Mouse (Mus musculus) heart, adult 11 months (tissue): Measurements from ENCODE around the gene Kras.

ENCODE experiments used
- DNase-seq: peaks from one replicate; pipeline ENCODE4 v3.0.0; 2022

The Kras gene

DNA sequence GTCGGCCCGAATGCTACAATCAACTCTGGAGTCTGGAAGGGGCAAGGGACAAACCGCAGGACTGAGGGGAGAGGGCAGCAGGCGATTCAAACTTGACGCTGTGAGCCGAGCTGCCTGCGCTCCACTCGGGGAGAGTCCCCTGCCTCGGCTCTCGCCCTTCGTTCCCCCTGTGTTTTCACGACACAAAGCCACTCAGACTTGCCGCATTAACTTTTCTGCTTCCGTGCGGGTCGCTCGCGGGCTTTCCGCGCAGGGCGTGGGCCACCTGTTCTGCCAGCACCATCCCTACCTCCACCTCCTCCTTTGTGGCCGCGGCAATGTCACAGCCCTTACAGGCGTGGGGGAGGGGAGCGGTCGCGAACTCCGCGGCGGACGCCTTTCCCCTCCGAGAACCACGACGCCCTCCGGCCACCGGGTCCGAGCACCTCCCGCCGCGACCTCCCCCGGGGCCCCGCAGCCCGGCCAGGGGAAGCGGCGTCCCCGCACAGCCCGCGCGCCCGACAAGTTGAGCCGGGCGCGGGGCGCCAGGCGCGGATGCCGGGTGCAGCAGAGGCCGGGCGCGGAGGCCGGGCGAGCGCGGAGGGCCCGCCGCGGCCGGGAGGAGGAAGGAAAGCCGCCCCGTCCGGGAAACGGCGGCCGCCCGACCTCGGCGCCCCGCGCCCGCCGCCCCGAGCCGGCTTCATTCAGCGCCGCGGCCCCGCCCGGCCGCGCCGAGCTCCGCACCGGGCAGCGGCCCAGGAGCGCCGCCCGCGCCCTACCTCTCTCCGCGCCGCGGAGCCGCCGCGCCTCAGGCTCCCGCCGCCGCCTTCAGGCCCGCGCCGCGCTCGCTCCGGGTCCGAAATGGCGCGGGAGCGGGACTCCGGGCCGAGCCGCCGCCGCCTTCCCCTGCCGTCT, 501 bp downstream of the Kras start:
- DNase-seq: peak; percentile 97

DNA sequence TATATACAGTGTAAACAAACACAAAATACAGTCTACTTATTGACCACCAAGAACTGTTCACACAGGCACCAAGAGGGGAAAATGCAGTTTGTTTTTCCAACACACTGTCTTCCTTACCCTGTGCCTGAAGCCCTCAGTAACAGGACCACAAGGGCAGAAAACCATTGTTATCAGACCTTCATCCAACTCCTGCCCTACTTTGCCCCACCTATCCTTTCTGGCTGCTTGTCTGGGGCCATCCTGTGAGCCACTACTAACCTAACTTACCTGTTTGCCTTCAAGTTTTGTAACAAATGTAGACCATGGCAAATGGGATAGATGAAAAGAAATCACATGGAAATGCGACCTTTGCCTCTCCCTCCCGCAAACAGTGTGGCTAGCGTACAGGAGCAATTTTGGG, 2.2 kb downstream of the Kras start:
- peak; percentile 82 for DNase-seq

DNA sequence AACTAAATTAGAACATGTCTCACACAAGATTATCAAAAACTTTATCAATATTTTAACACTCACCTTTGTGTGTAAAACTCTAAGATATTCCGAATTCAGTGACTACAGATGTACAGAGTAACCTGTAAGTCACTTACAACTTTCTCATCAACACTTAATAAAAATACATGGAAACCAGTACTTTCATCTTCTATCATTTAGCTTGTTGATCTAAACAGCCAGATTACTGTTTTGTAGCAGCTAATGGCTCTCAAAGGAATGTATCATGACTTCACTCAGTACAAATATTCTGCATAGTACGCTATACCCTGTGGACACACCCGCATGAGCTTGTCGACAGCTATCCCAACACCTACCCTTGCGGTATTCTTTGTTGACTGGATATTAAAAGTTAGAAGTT, 3.2 kb downstream of the Kras start:
- no peak for DNase-seq

DNA sequence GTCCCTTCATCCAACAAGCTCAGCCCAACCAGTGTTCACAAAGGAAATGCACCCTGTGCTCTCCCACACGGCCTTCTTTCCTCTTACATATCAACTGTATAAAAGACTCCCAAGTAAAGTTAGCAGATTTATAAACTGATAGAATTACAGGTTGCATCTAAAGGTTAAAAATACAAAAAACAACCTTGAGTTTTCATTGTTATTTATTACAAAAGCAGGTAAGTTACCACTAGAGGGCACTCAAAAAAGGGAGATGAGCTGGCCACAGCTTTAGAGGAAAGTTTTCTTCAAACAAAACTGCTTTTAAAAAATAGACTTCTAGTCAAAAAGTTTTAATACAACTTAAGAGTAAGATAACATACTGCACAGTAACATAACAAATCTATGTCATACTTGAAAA, 7.5 kb downstream of the Kras start:
- DNase-seq: no peak

DNA sequence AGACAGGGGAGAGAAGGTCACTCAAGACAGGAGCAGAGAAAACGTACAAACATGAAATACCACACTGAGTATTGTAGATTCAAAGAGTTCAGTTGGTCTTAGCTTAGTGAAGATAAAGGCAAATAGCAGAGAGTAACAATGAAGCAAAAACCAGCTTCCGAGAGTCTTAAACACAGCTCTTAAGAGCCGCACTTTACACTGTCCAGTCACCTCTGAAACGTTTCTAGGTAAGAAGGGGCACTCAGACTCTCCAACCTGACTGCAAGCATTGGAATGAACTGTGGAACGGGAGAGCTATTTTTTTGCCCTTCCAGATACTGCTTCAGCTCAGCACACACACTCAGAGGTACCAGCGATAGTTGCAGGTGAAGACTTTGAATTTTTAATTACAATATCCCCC, 9.8 kb downstream of the Kras start:
- DNase-seq: no peak

DNA sequence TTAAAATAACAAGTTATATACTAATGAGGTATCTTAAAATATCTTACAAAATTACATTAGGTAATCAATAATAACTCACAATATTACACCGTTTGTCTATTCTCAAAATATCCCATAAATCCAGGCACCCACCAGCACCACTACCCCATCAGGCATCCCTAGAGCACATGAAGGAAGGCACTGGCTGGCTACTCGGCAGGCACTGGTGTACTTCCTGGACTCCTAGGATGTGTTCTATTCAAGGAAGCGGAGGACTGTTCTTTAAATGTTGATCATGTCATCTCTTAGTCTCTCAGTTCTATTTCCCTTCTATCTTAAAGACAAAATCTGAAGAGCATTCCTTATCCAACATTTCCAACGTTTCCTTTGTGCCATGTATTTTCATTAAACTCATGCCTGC, 12.9 kb downstream of the Kras start:
- peak; percentile 66 for DNase-seq

DNA sequence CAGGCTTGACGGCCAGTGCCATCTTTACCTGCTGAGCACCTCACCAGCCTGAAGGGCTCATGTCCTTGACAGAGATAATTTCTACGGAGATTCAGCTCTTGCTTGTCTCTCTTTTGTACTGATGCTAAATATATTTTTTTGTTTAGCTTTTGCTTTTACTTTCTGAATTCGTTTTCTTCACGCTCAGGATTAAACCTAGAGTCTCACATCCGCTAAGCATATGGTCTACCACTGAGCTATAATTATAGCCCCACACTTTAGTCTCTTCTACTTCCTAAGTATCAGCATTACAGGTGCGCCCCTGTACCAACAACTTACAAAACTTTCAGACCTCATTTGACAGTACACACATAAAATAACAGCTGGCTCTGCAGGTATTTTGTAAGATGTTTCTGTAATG, 14.7 kb downstream of the Kras start:
- peak; percentile 61 for DNase-seq

DNA sequence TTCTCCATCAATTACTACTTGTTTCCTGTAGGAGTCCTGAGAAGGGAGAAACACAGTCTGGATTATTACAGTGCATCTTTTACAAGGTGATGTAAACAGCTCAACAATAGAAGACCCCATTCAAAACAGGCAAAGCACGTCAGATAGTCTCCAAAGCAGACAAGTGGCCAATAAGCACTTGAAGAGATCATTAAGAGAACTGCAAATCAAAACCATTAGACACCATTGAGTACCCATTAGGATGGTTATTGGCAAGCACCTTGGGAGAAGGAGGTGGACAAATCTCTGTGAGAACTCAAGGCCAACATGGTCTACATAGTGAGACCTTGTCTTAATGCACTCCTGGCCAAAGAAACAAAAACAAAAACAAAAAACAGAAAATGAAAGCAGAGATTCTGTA, 15.6 kb downstream of the Kras start:
- DNase-seq: no peak

DNA sequence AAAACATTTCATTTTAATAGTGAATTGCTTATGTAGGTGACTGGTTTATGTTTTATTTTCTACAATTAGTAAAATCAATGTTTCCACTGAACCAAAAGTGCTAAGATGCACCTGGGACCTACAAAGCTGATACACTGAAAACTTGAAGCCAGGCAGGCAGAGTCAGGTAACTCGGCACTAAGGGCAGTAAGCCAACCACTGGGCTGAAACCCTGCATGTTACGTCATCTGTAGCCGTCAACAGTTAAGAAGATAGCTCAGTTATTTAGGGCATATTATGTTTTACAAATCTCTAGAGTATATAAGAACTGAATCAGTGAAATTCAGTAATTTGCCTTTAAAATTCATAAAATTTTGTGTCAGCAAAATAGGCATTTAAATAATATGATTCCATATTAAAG, 23.7 kb downstream of the Kras start:
- DNase-seq: no peak

DNA sequence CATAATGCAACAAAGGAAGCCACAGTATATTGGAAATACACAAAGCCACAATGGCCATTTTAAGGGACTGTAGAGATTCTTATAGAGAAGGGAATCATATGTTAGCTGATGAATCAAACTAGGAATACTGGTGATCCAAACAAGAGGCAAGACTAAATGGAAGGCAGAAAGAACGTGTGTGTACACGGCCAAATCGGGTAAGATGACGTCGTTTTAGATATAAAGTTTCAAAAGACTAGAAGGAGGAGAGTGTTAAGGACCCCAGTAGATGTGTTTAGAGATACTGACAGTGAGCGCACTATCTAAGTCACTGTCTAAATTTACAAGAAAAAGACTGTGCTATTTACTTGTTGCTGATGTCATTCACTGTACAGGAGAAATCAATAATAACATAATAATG, 25.8 kb downstream of the Kras start:
- DNase-seq: no peak

DNA sequence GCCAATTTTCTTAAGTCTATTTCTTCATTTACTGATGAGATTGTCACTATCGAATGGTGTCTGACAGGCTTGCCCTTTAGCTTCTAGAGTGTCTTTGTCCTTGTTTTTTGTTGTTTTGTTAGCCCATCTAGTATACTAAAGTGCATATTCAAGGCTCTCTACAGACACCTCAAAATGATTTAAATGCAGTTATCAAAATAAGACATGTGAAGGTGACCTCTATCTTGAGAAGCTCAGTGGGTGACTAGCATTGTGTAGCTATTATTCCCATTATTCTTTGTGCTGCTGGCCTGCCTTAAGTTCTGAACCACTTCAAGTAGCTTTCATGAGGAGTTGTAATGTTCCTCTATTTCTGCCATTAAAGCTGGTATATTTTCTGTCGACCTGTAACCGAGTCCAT, 34.2 kb downstream of the Kras start:
- no peak for DNase-seq

DNA sequence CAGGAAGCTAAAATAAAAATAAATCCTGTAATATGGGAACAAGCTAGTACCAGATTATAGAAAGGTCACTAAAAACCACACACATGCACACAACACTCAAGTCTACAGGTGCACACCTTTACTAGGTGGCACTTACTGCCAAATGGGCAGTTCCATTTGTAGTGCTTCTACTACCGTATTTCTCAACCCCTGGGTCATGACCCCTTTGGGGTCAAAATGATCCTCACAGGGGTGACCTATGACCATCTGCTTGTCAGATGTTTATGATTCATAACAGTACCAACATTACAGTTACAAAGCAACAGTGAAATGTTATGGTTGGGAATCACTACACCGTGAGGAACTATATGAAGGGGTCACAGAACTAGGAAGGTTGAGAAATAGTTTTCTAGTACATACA, 36.1 kb downstream of the Kras start:
- DNase-seq: no peak

DNA sequence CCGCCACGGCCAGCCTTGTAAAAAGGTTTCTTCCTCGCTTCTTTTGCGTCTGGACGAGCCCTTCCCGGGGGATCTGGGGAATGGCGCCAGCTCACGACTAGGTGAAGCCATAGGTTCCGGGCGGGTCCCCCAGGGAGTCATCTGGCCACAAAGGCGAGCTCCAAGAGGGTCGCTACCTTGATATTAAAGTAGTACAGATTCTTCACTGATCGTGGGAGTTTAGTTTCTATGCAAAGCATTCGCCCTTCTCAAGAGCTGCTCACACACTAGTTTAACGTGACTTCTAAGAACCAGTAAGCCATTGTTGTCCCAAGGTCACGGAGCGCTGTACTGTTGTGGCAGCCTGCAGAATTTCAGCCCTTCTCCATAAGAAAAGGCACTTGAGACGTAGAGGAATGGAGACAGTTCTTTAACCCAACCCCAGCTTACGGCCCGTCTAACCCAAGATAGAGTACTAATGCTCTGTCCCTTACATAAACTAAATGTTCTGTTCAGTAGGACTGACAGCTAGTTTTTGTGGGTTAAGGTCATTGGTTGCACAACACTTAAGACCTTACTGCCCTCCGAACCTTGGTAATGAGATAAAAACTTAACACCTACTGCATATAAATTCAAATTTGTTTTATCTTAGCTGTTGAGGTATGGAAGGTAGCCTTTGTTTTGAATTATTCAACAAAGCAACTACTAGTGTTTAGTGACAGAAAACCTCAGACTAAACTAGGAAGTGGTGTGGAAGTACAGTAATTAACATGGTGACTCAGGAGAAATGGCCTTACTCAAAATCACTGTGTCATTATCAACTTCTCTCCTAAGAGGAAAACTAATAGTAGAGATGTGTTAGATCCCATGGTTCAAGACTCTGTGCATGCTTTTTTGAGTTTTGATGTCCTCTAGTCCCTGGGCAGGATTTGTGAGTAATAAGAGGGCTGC, 38.4 kb downstream of the Kras start:
- no peak for DNase-seq

DNA sequence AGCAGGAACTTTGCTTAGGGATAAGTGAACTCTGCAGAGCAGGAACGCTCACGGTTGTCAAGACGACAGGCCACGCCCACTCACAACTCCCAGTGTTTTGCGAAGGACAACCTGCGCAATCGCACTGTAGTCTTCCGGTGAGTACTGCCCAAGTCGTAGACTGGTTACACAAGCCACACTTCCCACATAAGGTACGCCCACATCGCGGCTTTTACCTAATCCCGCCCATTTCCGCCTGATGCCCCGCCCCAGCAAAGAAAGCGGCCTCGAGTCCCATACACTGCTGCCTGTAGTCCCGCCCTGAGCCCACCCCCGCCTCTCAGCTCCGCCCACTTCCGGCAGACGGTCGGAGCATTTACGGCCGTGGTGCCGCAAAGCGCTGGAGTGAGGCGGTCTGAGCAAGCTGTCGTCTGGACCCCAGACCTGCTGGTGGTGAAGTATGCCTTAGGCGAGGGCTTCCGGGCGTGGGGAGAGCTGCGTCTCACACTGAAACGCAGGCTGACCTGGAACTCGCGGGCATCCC, 39.2 kb downstream of the Kras start, which contains the start of the genes Casc1 and Etfrf1:
Casc1 (minus strand) TSS at position 190 of the 523 bp plus-strand sequence.
Etfrf1 (plus strand) TSS at position 319 of the 523 bp plus-strand sequence.
- peak; percentile 100 for DNase-seq

DNA sequence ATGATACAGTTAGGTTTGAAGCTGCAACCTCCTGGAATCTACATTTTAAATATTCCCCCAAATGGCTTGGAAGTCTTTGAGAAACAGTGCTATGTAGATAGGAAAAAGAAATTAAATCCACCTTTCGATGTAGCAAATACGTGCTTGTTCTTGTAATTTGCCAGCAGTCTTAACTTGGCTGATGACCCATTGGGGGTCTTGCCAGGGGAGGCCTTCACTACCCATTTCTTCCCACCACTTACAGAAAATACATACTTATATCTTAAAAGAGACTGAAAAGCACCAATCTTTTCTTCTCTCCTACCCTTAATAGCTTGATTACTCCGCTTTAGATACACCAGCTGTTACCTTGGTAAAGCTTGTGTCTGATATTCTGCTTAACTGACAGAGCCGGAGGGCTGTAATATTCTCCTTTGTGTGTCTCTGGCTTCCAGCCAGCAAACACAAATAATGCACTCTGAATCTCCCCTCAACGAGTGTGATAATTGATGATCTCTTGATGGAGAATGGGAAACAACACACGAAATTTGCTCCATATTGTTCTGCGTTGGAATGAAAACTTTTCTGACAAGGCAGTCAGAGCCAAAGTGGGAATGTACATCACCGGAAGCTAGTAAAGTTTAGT, 39.9 kb downstream of the Kras start:
- DNase-seq: no peak

DNA sequence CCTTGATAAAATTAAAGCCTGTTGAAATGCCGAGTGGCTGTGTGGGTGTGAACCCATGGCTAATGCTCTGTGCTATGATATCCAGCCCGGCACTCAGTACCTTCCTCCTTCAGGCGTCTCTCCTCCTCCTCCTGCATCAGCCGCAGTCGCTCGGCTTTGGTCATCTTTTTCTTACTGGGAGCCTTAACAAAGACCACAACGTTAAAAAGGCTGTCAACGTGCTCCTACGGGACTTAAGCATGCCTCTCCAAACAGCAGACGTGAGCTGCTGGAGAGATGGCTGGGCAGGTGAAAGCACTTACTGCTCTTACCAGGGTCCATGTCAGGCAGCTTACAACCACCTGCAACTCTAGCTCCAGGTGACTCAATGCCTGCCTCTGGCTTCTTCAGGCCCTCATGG, 44.9 kb downstream of the Kras start:
- peak; percentile 74 for DNase-seq

DNA sequence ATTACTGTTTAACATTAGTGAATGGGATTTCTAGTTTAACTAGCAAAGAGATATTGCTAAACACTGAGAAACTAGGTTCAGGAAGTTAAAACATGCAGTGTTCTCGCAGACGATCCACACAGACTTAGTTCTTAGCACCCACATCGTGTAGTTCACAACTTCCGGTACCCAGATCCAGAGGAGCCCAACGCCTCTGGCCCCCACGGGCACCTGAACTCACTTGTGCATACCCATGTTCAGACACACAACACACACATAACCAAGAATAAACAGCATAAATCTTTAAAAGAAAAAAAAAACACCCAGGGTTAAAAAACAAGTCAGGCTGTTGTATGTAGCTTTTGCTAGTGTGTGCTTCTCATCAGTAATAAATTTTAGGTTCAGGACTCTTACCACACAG, 45.6 kb downstream of the Kras start:
- peak; percentile 79 for DNase-seq

DNA sequence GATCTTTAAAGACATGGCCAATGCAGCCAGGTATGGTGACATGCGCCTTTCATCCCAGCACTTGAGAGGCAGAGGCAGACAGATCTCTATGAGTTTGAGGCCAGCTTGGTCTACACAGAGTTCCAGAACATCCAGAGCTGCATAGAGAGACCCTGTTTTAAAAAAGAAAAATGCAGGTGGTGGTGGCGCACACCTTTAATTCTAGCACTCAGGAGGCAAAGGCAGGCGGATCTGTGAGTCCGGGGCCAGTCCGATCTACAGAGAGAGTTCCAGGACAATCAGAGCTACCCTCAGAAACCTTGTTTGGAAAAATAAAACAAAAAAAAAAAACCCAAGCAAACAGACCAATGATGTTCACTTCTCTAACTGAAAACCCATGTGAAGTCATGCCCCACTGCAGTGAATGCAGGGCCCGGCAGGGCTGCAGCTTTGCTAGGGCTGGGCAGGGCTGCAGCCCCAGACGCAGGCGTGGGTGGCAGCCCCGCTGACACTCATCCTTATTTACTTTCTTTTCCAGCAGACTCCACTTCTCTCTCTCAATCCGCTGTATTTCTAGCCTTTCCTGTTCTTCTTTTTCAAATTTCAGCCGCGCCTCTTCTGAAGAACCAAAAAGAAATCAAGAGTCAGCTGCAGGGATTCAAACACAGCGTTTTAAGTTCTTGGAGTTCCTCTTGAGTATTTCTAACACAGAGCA, 47.5 kb downstream of the Kras start:
- DNase-seq: peak; percentile 77

DNA sequence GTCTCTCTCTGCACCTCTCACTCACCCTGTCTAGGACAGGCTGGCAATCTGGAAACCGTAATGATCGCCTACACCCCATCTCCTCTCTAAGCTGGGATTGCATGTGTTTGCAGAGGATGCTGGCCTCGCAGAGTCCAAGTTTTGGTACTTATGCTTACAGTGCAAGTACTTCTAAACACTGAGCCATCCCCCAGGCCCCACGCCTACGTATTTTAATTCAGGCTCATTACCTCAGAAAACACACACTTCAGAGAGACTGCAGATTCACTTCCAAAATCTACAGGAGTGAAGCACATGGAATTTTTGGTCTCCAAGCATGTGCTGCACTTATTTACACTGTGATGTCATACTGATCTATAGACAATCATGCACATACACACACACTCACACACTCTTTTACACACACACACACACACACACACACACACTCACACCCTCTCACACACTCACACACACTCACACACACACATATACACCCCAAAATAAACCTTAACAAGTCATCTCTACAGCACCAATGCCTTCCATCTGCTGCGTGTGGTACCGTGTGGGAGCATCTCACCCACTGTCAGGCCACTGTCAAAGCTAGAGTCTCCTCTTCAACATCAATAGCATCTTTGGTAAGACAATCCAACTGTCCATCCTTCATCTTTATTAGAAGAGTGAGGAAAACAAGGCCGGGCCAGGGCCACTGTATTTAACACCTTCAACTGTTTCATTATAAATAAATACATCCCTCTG, 51.9 kb downstream of the Kras start:
- DNase-seq: peak; percentile 70

DNA sequence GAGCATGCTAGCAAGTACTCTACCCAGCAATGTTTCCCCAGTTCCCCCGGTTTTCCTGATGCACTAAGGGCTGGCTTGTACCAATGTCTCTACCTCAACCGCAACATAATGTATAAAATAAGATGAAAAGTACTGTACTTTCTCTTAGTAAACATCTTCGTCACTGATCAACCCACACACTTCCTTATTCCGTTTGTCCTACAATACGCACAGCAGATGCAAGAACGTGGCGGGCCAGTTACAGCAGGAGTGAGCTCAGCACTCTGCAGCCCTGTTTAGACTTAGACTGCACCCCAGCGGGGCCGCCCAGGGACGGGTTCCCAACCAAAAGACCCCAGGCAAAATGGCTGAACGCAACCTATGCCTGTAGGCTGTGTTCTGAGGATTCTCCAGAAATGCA, 56.6 kb downstream of the Kras start:
- DNase-seq: peak; percentile 91

DNA sequence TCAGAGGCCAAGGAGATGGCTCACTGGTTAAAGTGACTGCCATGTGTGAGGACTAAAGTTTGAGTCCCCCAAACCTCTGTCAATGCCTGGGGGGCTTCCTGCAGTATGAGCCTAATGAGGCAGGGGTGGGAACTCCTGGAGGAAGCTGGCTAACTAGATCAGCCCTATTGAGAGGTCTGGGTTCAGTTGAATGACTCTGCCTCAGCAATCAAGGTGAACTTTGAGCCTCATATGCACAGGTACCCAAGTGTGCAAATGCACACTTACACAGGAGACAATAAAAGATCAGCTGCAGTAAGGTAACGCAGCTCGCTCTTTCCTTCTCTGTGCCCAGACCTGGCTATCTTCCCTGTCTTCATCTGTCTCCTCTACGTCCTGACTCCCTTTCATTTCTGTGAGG, 57.0 kb downstream of the Kras start:
- DNase-seq: peak; percentile 72
